Mouse (Mus musculus) urinary bladder, postnatal 36 days (tissue): ENCODE results near the gene Amt.
"Not testable (repeated sequence)": the region's sequence is repeated elsewhere in the genome, so short reads cannot be mapped to it uniquely, and the experiment has no call there.

Source experiments
- DNase-seq, 2 experiments: peaks; one replicate each; pipeline ENCODE4 v3.0.0; 2022; ENCODE audit warnings: low spot score in 2 of 2, mixed read lengths in 1 of 2

Amt gene

GRCm38 (mm10) chr9:108296453-108297355 is at the start of gene Amt:
Gene Amt (plus strand): TSS chr9:108296853.
- peak; percentile 51 to 56 for DNase-seq

- no peak for DNase-seq
Observed at GRCm38 (mm10) chr9:108248957-108249356, 47.7 kb upstream of the Amt start.

- DNase-seq: no peak
Observed at GRCm38 (mm10) chr9:108251877-108252276, 44.8 kb upstream of the Amt start.

GRCm38 (mm10) chr9:108252766-108253165 is 43.9 kb upstream of the Amt start:
- DNase-seq: no peak

DNA sequence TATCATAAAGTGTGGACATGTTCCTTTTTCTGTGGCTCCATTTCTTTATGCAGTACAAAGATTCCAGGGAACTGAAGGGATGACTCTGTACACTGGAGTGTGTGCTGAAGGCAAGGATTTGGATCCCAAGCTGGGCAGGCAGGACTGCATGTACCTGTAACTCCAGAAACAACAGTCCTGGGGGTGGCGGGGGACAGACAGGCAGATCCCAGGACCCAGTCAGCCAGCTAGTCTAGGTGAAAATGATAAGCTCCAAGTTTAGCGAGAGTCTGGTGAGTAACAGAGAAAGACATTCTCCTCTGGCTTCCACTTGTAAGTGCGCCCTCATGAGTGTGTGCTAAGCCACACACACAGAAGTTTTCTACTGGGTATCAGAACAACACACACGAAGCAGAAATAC is 36.1 kb upstream of the Amt start:
- no peak for DNase-seq

DNA sequence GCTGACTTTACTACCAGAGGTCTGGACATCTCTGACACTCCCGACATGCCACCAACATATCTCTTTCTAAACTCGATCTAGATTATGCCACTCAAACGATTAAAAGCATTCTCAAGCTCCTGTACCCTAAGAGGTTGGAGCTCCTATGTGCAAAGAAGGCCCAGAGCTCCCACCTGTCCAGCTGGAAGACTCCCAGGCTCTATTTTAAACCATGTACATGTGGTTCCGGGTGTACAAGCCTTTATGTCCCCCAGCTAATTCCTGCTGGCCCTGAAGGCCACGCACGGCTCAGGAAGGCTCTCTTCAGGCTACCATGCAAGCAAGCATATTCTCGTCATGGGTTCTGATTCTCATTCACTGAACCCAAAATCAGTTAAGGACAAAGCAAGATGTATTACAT is 34.8 kb upstream of the Amt start:
- no peak for DNase-seq

- DNase-seq: peak in 1 of 2 experiments; percentile 10
Observed at GRCm38 (mm10) chr9:108262494-108263049, 34.1 kb upstream of the Amt start.

GRCm38 (mm10) chr9:108263131-108263681 is 33.4 kb upstream of the Amt start:
- peak in 1 of 2 experiments; percentile 32 for DNase-seq

DNA sequence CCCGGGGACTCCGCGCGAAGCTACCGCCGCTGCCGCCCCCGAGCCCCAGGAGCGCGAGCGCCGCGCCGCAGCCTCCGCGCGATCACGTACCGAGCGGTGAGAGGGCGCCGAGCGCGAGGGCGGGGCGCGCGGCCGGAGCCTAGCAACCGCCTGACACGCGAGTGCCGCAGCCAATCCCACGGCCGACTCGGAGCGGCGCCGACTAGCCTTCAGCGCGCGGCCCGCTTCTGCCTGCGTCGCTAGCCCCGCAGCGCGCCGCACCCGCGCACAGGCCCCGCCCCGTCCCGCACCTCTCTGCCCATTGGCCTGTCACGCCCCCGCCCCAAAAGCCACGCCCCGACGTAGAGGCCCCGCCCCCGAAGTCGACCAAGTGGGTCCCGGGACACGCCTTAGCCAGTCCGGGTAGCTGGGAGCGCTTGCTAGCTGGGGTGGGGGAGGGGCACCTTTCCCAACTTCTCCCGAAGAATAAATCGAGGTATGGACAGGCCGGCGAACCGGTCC is 32.9 kb upstream of the Amt start, which contains the start of gene Dag1:
TSS of gene Dag1 (minus strand) at position 269 of the 501 bp plus-strand sequence.
- DNase-seq: peak; percentile 99

DNA sequence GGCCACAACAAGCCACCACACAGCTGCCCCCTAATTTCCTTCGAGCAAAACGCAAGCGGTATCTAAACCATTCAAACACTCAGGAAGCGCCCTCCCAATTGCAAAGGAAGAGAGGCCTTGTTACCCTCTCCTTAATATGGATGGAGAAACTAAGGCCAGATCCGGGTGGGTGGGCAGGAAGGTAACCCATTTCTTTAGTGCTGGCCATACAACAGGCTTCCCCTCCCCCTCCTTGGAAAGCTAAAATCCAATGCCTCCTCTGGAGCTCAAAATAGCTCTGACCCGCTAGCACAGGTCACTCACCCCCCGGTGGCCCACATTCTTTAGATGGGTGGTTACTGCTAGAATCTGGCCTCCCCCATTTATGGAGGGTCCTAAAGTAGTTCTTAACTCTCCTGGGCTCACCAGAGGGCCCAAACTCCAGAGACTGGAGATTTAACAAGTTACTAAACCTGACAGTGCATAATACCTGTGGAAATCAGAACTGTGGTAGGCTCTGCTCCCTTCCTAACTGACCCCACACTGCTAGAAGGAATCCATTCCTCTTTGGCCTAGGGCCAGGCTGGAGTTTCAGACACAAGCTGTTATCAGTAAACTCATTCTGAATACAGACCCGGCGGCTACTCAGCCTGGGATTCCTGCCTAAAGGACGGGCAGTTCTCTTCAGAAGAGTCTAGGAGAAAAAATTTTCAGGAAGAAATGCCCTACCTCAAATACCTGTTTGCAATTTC is 32.3 kb upstream of the Amt start:
- peak in 1 of 2 experiments; percentile 40 for DNase-seq

DNA sequence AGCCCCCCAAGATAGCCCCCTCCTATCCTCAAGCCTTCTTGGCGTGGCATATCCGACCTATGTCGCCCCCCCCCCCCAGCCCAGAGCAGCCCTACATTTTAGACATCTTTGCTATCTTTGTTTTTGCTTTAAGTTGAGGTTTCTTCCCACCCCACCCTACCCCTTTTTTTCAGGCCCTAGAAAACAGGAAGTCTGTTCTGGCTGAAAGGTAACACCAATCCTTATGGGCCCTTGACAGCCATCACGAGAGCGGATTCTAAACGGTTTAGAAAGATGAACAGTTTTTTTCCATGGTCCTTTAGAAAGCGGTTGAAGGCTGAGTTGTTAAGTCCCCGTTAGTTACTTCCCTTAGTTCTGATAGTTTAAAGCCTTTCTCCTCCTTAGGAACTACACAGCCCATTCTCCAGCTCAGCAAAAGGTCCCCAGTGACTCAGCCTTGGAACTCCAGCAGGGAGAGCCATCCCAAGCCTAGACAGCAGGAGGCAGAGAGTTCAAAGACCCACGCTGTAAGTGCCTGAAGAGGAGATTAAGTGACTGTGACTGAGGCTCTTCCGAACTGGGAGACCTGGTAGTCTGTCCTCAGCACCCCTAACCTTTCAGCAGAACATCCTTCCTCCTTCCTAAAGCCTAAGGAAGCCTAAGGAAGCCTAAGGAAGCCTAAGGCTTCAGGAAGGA is 30.3 kb upstream of the Amt start:
- DNase-seq: no peak

DNA sequence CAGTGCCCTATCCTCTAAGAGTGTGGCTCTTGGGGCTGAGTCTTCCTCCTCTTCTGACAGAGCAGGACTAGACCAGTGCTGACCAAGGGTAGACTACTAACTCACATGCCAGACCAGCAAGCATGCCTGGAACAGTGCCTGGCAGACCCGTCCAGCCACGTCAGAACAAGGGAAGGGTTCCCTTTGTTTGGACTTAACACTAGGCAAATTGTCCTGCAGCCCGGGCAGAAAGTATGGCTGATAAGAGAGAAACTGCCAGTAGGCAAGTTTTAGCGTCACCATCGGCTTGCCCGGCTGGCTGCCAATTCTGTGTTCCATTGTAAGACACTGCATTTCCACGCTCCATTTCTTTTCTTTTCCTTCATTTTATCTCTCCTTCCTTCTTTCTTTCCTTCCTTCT is 29.0 kb upstream of the Amt start:
- DNase-seq: peak; percentile 59 to 66

DNA sequence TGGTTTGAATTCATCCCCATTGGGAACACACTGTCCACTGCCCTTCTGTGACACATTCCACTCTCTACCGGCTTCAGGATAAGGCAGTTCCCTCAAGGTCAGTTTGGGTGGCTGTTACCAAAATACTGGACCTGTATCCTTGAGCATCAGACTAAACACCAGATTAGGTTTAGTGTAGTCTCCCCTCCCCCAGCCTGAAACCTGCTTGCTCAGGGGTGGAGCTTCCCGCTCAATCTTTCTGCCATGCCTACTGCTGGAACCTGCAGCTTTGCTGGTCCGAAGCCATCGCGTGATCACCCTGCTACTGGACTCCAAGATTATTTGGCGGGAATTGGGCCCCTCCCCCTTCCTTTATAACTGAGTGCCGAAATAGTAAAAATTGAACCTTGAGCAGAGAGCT is 28.0 kb upstream of the Amt start:
- DNase-seq: not testable (repeated sequence)

DNA sequence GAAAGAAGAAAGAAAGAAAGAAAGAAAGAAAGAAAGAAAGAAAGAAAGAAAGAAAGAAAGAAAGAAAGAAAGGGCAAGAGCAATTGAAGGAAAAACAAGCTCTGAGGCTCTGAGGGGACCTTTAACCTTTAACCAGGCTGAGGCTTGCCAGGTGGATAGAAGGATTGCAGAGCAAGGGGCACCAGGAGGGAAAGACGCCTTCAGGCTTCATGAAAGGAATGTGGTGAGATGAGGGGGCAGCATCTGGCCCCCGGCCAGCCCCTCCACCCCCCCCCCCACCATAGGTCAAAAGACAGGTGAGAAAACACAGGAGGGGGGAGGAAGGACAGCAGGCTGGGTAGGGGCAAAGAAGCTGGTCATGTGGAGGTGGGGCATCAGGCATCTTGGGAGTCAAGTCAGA is 24.7 kb upstream of the Amt start:
- no peak for DNase-seq

GRCm38 (mm10) chr9:108272691-108273090 is 24.0 kb upstream of the Amt start:
- no peak for DNase-seq

- DNase-seq: no peak
Observed at GRCm38 (mm10) chr9:108273485-108273884, 23.2 kb upstream of the Amt start.

DNA sequence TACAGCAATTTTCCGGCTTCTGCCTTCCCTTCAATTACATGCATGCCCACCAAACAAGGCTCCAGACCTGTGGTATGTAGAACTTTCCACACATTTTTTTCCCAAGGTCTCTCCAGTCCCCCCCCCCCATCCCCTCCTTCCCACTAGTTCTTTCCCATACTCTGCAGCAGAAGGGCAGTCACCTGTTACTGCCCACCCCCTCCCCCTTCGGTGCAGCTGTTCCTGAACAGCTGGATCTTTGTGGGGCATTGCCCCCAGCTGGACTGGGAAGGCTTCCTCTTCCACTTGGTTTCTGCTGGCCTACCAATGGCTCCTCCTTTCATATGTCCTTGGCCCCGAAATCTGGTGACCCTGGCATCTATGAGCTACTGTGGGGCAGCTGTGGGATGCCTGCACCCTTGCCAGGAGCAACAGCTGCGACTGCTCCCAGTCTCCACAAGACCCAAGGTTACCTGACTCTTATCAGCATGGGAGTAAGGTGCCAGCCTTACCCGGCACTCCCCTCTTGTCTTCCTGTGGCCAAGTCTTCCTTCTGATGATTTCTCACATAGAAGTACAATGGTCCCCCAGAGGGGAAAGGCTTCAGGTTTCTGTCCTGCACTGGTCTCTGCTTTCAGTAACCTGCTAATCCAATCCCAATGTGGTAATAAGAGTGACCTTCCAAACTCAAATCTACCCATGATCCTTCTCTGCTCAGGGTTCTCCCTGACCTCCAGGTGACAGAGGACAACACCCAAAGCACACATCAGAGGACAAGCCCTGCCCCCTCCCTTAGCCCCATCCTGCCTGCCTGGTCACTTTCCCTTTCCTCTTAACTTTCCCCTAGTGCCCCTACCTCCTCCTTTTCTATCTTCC is 21.9 kb upstream of the Amt start:
- no peak for DNase-seq

DNA sequence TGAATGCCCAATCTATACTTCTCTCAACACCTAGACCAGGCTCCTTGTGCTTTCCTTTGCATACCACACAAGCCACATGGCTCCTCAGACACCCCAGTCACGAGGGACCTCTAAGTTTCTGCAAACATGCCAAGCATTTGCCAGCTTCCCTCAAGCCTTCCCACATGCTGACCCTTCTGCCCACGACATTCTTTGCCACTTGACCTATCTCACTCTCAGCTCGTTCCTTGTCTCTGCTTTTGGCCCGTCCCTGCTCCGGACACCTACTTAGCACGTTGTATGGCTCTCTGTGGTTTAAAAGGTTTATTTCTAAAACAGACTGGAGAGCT is 21.4 kb upstream of the Amt start:
- no peak for DNase-seq

DNA sequence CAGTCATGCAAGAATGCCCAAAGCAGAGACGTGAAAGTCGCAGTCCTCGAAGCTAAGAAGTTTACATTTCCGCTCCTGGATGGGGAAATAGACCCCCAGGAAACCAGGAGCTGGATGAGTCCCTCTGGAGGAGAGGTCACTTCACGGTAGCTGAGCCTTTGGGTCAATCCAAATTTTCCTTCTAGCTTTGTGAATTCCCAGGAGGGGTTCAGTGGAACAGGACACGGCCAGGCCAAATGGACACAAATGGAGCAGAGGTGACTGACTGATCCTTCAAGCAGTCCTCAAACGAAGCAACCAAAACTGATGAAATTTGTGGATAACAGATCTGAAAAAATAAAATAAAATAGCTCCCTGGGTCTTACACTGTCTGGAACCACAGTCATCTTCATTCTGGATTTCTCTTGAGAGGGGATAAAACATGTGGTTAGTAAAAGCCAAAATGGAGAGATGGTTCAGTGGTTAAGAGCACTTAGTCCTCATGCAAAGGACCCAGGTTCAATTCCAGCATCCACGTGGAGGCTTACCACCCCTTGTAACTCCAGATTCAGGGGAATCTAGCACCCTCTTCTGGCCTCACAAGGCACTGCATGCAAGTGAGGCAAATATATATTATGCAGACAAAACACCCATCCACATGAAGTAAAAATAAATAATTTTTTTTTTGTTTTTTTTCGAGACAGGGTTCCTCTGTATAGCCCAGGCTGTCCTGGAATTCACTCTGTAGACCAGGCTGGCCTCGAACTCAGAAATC is 17.8 kb upstream of the Amt start:
- DNase-seq: no peak
